Mouse (Mus musculus) liver, embryonic 12.5 days (tissue): ENCODE measurements at regions not wholly inside any gene's neighbourhood (a gene's known extent, or its start where the extent isn't known, plus 50 kb on each side); places are given as distances from the start of the nearest gene placed in this dataset.

Source experiments
- ATAC-seq: fragments of 200-750 bp; cut with Nextera tagmentation; 2 replicates; pipeline ENCODE4 v1.8.0; 2017; ENCODE audit warnings: moderate number of reproducible peaks, mild to moderate bottlenecking, moderate library complexity
- H3K27ac ChIP-seq: fragments of 300-500 bp; sonication (generic); 2 replicates; pipeline ENCODE4 v1.5.1; 2016; ENCODE audit warnings: mild to moderate bottlenecking
- H3K27me3 ChIP-seq: fragments of 300-500 bp; sonication (generic); replicated peaks from 2 replicates; pipeline ENCODE4 v1.6.1; 2016; ENCODE audit warnings: mild to moderate bottlenecking, moderate library complexity
- H3K36me3 ChIP-seq: fragments of 300-500 bp; sonication (generic); 2 replicates; pipeline ENCODE4 v1.6.1; 2016; ENCODE audit warnings: mild to moderate bottlenecking, moderate library complexity
- H3K4me1 ChIP-seq: fragments of 300-500 bp; sonication (generic); 2 replicates; pipeline ENCODE4 v1.6.1; 2016
- H3K4me2 ChIP-seq: fragments of 300-500 bp; sonication (generic); 2 replicates; pipeline ENCODE4 v1.6.1; 2016; ENCODE audit warnings: mild to moderate bottlenecking, moderate library complexity
- H3K4me3 ChIP-seq: fragments of 300-500 bp; sonication (generic); 2 replicates; pipeline ENCODE4 v1.5.1; 2016; ENCODE audit warnings: mild to moderate bottlenecking, moderate library complexity
- H3K9ac ChIP-seq: fragments of 300-500 bp; sonication (generic); 2 replicates; pipeline ENCODE4 v1.6.1; 2016; ENCODE audit warnings: mild to moderate bottlenecking, moderate library complexity
- H3K9me3 ChIP-seq: fragments of 300-500 bp; sonication (generic); replicated peaks from 2 replicates; pipeline ENCODE4 v1.6.1; 2016; ENCODE audit warnings: mild to moderate bottlenecking, moderate library complexity
- WGBS: fragments of 180-500 bp; shearing (Covaris S2); methylation state at CpG from one replicate; pipeline ENCODE4 v1.1.7; 2016; ENCODE audit not compliant: insufficient replicate concordance; 5-methylcytosine and 5-hydroxymethylcytosine counted together

GRCm38 (mm10) chr3:21489547-21489946 is 586.9 kb upstream of the Tbl1xr1 start:
- 55% methylated on average over 1 of the region's 1 CpGs for WGBS
- H3K27me3 ChIP-seq = no peaks in the 10 kb centered on the region
- no peaks in the 10 kb centered on the region for H3K36me3 ChIP-seq
- no peak for ATAC-seq
- H3K4me3 ChIP-seq = no peak overlapping the region
- no peaks in the 10 kb centered on the region for H3K4me1 ChIP-seq
- H3K9me3 ChIP-seq = no peaks in the 10 kb centered on the region
- no peak overlapping the region for H3K27ac ChIP-seq
- H3K4me2 ChIP-seq = no peak overlapping the region
- H3K9ac ChIP-seq = no peak overlapping the region

GRCm38 (mm10) chr3:21492413-21492812 is 584.0 kb upstream of the Tbl1xr1 start:
- Histone ChIP-seq H3K9ac (no peak overlapping the region), H3K4me3 (no peak overlapping the region), H3K4me1 (no peaks in the 10 kb centered on the region), H3K27ac (no peak overlapping the region), H3K27me3 (no peaks in the 10 kb centered on the region), H3K4me2 (no peak overlapping the region), H3K36me3 (no peaks in the 10 kb centered on the region), H3K9me3 (no peaks in the 10 kb centered on the region)
- no peak for ATAC-seq
- WGBS = 38% methylated on average over 3 of the region's 3 CpGs

- Histone ChIP-seq H3K4me1 (no peaks in the 10 kb centered on the region), H3K27me3 (no peaks in the 10 kb centered on the region), H3K36me3 (no peaks in the 10 kb centered on the region), H3K27ac (no peak overlapping the region), H3K4me2 (no peak overlapping the region), H3K9ac (no peak overlapping the region), H3K4me3 (no peak overlapping the region), H3K9me3 (no peaks in the 10 kb centered on the region)
- 87% methylated on average over 6 of the region's 6 CpGs for WGBS
- ATAC-seq = no peak
These were observed 583.1 kb upstream of the Tbl1xr1 start for GRCm38 (mm10) chr3:21493384-21493783.

GRCm38 (mm10) chr3:21494904-21495303 is 581.5 kb upstream of the Tbl1xr1 start:
- no peaks in the 10 kb centered on the region for H3K4me1 ChIP-seq
- no peak for ATAC-seq

GRCm38 (mm10) chr3:21495651-21496050 is 580.8 kb upstream of the Tbl1xr1 start:
- H3K9ac ChIP-seq = no peak overlapping the region
- H3K27me3 ChIP-seq = no peaks in the 10 kb centered on the region
- WGBS = 41% methylated on average over 5 of the region's 5 CpGs
- no peaks in the 10 kb centered on the region for H3K36me3 ChIP-seq
- no peak overlapping the region for H3K4me3 ChIP-seq
- H3K4me1 ChIP-seq = no peaks in the 10 kb centered on the region
- H3K27ac ChIP-seq = no peak overlapping the region
- no peak for ATAC-seq
- H3K9me3 ChIP-seq = no peaks in the 10 kb centered on the region
- H3K4me2 ChIP-seq = no peak overlapping the region

More at GRCm38 (mm10) chr3:21494904-21495303, 581.5 kb upstream of the Tbl1xr1 start:
- Histone ChIP-seq H3K4me2 (no peak overlapping the region), H3K4me3 (no peak overlapping the region), H3K36me3 (no peaks in the 10 kb centered on the region), H3K9me3 (no peaks in the 10 kb centered on the region), H3K9ac (no peak overlapping the region), H3K27me3 (no peaks in the 10 kb centered on the region), H3K27ac (no peak overlapping the region)
- WGBS = 63% methylated on average over 3 of the region's 3 CpGs

GRCm38 (mm10) chr3:21496166-21496565 is 580.3 kb upstream of the Tbl1xr1 start:
- no peak overlapping the region for H3K9ac ChIP-seq
- WGBS = 75% methylated on average over 2 of the region's 2 CpGs
- ATAC-seq = no peak
- H3K9me3 ChIP-seq = no peaks in the 10 kb centered on the region
- no peaks in the 10 kb centered on the region for H3K27me3 ChIP-seq
- no peaks in the 10 kb centered on the region for H3K4me1 ChIP-seq
- H3K27ac ChIP-seq = no peak overlapping the region
- H3K36me3 ChIP-seq = no peaks in the 10 kb centered on the region
- no peak overlapping the region for H3K4me2 ChIP-seq
- H3K4me3 ChIP-seq = no peak overlapping the region

- WGBS = 38% methylated on average over 1 of the region's 1 CpGs
These were observed 579.4 kb upstream of the Tbl1xr1 start for GRCm38 (mm10) chr3:21497011-21497410.

GRCm38 (mm10) chr3:21507655-21508054 is 568.8 kb upstream of the Tbl1xr1 start:
- no peak overlapping the region for H3K9ac ChIP-seq
- no peaks in the 10 kb centered on the region for H3K4me1 ChIP-seq
- 79% methylated on average over 2 of the region's 2 CpGs for WGBS
- no peaks in the 10 kb centered on the region for H3K27me3 ChIP-seq
- no peak for ATAC-seq
- H3K36me3 ChIP-seq = no peaks in the 10 kb centered on the region
- no peak overlapping the region for H3K27ac ChIP-seq
- H3K4me2 ChIP-seq = no peak overlapping the region
- peaks cover 24% of the 10 kb centered on the region for H3K9me3 ChIP-seq
- no peak overlapping the region for H3K4me3 ChIP-seq

More at GRCm38 (mm10) chr3:21497011-21497410, 579.4 kb upstream of the Tbl1xr1 start:
- no peak overlapping the region for H3K27ac ChIP-seq
- H3K9me3 ChIP-seq = no peaks in the 10 kb centered on the region
- no peaks in the 10 kb centered on the region for H3K4me1 ChIP-seq
- ATAC-seq = no peak
- no peaks in the 10 kb centered on the region for H3K36me3 ChIP-seq
- H3K4me2 ChIP-seq = no peak overlapping the region
- H3K9ac ChIP-seq = no peak overlapping the region
- H3K27me3 ChIP-seq = no peaks in the 10 kb centered on the region
- H3K4me3 ChIP-seq = no peak overlapping the region

GRCm38 (mm10) chr3:21512081-21512480 is 564.4 kb upstream of the Tbl1xr1 start:
- 52% methylated on average over 4 of the region's 4 CpGs for WGBS
- H3K9me3 ChIP-seq = peaks cover 24% of the 10 kb centered on the region

GRCm38 (mm10) chr3:21524426-21524937 is 552.0 kb upstream of the Tbl1xr1 start:
- Histone ChIP-seq H3K27me3 (no peaks in the 10 kb centered on the region), H3K9me3 (0 out of 2 replicates have a peak, but pooled peaks cover 2% of the 10 kb centered on the region), H3K36me3 (no peaks in the 10 kb centered on the region)

More at GRCm38 (mm10) chr3:21512081-21512480, 564.4 kb upstream of the Tbl1xr1 start:
- no peaks in the 10 kb centered on the region for H3K4me1 ChIP-seq
- H3K36me3 ChIP-seq = no peaks in the 10 kb centered on the region
- H3K4me3 ChIP-seq = no peak overlapping the region
- no peak overlapping the region for H3K9ac ChIP-seq
- no peak for ATAC-seq
- no peaks in the 10 kb centered on the region for H3K27me3 ChIP-seq
- no peak overlapping the region for H3K27ac ChIP-seq
- H3K4me2 ChIP-seq = no peak overlapping the region

GRCm38 (mm10) chr3:21530862-21531261 is 545.6 kb upstream of the Tbl1xr1 start:
- no peaks in the 10 kb centered on the region for H3K4me1 ChIP-seq
- no peak overlapping the region for H3K4me3 ChIP-seq
- H3K27me3 ChIP-seq = no peaks in the 10 kb centered on the region
- no peaks in the 10 kb centered on the region for H3K9me3 ChIP-seq
- no peak overlapping the region for H3K27ac ChIP-seq
- H3K4me2 ChIP-seq = no peak overlapping the region
- WGBS = 33% methylated on average over 5 of the region's 5 CpGs
- no peaks in the 10 kb centered on the region for H3K36me3 ChIP-seq
- H3K9ac ChIP-seq = no peak overlapping the region
- ATAC-seq = no peak

More at GRCm38 (mm10) chr3:21524426-21524937, 552.0 kb upstream of the Tbl1xr1 start:
- 34% methylated on average over 1 of the region's 1 CpGs for WGBS
- ATAC-seq = no peak
- no peak overlapping the region for H3K4me3 ChIP-seq
- no peak overlapping the region for H3K9ac ChIP-seq
- no peaks in the 10 kb centered on the region for H3K4me1 ChIP-seq
- no peak overlapping the region for H3K27ac ChIP-seq
- no peak overlapping the region for H3K4me2 ChIP-seq

- no peak for ATAC-seq
- Histone ChIP-seq H3K27ac (no peak overlapping the region), H3K27me3 (no peaks in the 10 kb centered on the region), H3K4me3 (no peak overlapping the region), H3K4me2 (no peak overlapping the region), H3K9me3 (no peaks in the 10 kb centered on the region), H3K36me3 (no peaks in the 10 kb centered on the region), H3K4me1 (no peaks in the 10 kb centered on the region), H3K9ac (no peak overlapping the region)
- 62% methylated on average over 2 of the region's 2 CpGs for WGBS
These were observed 537.3 kb upstream of the Tbl1xr1 start for GRCm38 (mm10) chr3:21539138-21539537.

GRCm38 (mm10) chr3:21544456-21544855 is 532.0 kb upstream of the Tbl1xr1 start:
- Histone ChIP-seq H3K4me2 (no peak overlapping the region), H3K36me3 (no peaks in the 10 kb centered on the region), H3K9ac (no peak overlapping the region), H3K4me1 (no peaks in the 10 kb centered on the region), H3K9me3 (no peaks in the 10 kb centered on the region), H3K27me3 (no peaks in the 10 kb centered on the region), H3K4me3 (no peak overlapping the region), H3K27ac (no peak overlapping the region)
- ATAC-seq = no peak
- 40% methylated on average over 2 of the region's 2 CpGs for WGBS
